Mouse (Mus musculus) thymus, postnatal 4 days (tissue): ENCODE data around the gene Zfp865.
"Not testable (repeated sequence)": the region's sequence is repeated elsewhere in the genome, so short reads cannot be mapped to it uniquely, and the experiment has no call there.

ENCODE experiments used
- DNase-seq: peaks from one replicate; pipeline ENCODE4 v3.0.0; 2021

The Zfp865 gene

GRCm38 (mm10) chr7:5020000-5020681, at the start of gene Zfp865, which contains the start of gene Ccdc106:
TSS of gene Zfp865 (plus strand) at chr7:5020376.
TSS of gene Ccdc106 (plus strand) at chr7:5020553.
- DNase-seq = peak; percentile 98

- DNase-seq = no peak
Measured at GRCm38 (mm10) chr7:4971068-4971467, 49.1 kb upstream of the Zfp865 start, which contains the start of gene Sbk3. TSS of gene Sbk3 (minus strand) at chr7:4971168.

DNA sequence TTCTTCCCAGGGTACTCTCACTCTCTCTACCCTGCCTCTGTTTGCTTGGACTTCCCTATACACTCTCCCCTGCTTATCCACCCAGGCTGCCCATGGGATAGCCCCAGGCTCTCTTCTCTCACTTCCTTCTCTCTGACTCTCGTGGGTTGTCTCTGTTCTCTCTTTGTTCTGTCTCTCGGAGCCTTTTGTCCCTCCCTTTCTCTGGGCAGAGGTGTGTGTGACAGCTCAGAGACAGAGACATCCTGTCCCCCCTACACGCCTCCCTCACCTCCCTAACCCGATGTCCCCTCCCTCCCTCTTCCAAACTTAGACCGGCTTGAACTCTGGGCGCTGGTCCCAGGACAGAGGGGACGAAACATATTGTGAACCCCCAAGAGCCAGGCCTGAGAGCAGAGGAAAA, 48.5 kb upstream of the Zfp865 start:
- DNase-seq = no peak

DNA sequence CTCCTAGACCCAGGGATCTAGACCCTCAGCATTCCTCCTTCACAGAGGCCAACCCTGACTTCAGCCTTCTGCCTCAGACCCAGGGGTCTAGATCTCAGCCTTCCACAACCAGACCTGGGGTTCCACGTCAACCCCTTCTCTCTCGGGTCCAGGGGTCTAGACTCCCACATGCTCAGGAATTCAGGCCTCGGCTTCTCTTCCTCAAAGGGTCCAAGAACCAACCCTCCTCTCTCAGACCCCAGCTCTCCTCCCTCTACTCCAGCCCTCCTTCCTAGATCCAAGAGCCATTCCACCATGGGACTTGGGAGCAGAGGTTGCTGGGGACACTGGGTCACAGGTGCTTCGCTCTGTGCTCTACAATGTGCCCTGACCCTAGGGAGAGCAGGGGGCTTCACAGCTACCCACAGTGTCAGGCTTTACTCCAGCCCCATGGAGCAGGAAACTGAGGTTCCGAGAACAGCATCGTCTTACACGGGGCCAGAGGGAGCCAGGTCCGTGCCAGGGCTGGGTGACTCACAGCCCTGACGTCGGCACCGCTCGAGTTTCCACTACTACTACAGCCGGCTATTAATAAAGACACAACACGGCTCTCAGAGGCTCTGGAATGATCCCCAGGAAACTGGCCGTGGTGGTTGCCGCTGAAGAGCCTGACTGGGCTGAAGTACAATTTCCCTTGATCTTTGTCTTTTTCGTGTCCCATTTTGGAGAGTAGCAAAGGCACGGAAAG, 47.7 kb upstream of the Zfp865 start:
- no peak for DNase-seq

DNA sequence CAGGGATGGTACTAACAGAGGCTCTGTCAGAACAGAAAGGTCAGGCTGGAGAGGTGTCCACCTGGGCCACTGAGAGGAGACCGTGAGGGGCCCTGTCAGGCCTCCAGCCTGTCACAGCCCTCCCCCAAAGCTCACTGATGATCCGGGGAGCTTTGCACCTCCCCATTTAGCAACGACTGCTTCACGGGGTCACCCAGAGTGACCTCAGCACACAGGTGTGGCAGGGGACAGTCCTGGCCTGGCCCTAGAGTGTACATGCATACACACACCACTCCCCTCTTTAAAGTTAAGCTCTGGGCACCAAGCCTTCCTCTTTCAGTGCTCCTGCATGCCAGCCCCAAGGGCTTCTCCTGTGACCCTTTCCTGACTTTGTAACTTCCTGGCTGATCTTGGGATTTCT, 44.7 kb upstream of the Zfp865 start:
- DNase-seq = no peak

DNA sequence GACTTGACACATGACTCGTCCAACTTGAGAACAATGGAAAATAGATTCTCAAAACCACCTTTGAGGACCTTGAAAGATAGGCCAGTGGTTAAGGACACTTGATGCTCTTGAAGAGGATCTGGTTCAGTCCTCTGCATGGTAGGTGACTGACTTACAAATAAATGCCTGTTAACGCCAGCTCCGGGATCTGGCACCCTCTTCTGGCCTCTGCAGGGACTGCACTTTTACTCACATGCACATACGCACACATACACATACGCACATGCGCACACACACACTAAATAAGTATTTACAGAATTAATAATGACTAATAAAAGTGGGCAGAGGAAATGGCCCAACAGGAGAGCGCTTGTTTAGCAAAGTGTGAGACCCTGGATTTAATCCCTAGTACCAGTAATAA, 43.3 kb upstream of the Zfp865 start:
- DNase-seq = peak; percentile 17

GRCm38 (mm10) chr7:4988250-4988649, 31.9 kb upstream of the Zfp865 start:
- DNase-seq = no peak

DNA sequence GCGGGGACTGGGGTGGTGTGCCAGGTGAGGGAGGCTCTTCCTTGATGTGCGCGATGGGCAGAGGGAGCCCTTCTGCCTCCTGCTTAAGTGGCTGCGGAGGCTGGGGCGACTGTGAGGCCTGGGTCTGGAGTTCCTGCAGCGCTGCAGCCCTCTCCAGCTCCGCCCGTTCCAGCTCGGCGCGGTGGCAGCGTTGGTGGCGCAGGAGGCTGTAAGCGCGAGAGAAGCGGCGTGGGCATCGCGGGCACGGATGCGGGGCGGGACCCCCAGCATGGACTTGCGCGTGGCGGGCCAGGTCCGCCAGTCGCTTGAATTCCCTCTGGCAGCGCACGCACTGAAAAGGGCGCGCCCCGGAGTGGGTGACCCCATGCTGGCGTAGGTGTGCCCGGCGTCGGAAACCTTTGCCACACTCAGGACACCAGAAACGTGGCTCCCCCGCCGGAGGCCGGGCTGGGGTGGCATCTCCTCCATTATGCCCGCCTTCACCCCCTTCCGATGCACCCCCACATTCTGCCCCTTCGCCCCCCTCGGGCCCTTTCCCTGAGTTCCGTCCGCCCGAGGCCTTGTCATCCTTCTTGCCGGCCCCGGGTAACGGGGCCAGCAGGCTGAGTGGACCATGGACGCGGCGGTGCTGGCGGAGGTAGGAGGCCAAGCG, 26.7 kb upstream of the Zfp865 start:
- DNase-seq = no peak

- no peak for DNase-seq
Measured at GRCm38 (mm10) chr7:4993999-4994788, 26.0 kb upstream of the Zfp865 start.

DNA sequence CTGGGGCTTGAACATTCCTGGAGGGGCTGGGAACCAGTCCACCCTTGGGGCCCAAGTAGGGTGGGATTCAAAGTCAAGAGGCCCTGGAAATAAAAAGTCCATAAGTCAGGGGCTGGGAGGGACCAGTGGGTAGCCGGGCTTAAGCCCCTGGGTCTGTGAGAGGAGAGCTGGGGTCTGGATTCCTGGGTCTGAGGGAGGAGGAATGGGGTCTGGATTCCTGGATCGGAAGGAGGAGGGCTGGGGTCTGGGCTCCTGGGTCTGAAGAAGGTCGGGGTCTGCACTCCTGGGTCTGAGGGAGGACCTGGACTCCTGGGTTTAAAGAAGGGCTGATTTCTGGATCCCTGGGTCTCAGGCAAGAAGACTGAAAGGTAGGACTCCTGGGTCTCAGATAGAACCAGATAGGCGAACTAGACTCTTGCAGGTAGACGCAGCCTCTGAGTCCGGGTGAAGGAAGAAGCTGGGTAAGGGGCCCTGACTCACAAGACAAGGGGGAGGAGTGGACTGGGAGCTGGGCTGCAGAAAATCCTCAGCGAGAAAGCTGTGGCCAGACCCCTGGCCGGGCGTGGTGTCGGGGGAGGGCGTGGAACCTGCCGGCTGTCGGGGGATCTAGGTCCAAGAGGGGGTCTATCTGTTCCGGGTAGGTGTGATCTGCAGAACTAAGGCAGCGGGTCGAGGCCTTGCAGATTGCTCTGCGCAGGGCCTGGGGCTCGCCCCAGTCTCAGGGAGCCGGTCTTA, 24.7 kb upstream of the Zfp865 start:
- DNase-seq = no peak

DNA sequence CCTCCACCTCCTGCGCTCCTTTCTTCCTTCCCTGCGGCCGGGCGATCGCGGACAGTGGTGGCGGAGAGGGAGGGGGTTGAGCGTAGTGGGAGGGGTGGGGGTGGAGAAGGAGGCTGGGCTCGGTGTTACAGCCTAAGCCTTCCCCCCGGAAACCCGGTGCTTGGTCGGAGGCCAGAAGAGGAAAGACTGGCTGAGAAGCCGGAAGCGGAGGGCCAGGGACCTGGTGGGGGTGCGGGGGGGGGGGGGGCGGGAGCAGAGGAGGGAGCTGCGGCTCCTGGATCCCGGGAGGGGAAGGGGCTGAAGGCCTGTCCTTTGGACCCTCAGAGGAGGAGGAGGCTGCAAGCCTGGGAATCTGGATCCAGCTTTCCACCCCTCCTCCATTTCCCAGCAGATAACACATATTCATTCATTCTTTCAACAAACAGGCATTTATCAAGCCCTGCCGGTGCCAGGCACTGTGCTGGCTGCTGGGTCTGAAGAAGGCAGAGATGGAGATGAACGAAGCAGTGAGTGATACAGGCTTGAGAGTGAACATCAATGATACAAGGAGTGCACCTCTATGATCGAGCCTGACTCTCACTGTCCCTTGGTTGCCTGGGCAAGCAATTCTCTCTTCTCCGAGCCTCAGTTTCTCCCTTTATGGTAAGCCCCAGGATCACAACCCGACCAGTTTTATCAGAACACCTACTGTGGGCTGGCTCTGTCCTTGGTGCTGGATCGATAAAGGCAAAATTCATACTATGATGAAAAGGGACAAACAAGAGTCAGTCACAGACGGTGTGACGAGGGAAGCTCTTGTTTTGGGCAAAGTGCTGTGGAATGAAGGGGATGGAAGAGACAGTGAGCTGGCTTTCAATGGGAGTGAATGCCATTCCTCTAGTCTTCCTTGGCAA, 23.9 kb upstream of the Zfp865 start, which contains the start of gene Zfp579:
TSS of gene Zfp579 (minus strand) at position 156 of the 893 bp plus-strand sequence.
- DNase-seq = peak; percentile 94

- DNase-seq = no peak
Measured at GRCm38 (mm10) chr7:4996934-4997333, 23.2 kb upstream of the Zfp865 start.

- DNase-seq = peak; percentile 66
Measured at GRCm38 (mm10) chr7:4999876-5000275, 20.3 kb upstream of the Zfp865 start.

- not testable (repeated sequence) for DNase-seq
Measured at GRCm38 (mm10) chr7:5002876-5003275, 17.3 kb upstream of the Zfp865 start.

GRCm38 (mm10) chr7:5008229-5008628, 11.9 kb upstream of the Zfp865 start:
- no peak for DNase-seq

DNA sequence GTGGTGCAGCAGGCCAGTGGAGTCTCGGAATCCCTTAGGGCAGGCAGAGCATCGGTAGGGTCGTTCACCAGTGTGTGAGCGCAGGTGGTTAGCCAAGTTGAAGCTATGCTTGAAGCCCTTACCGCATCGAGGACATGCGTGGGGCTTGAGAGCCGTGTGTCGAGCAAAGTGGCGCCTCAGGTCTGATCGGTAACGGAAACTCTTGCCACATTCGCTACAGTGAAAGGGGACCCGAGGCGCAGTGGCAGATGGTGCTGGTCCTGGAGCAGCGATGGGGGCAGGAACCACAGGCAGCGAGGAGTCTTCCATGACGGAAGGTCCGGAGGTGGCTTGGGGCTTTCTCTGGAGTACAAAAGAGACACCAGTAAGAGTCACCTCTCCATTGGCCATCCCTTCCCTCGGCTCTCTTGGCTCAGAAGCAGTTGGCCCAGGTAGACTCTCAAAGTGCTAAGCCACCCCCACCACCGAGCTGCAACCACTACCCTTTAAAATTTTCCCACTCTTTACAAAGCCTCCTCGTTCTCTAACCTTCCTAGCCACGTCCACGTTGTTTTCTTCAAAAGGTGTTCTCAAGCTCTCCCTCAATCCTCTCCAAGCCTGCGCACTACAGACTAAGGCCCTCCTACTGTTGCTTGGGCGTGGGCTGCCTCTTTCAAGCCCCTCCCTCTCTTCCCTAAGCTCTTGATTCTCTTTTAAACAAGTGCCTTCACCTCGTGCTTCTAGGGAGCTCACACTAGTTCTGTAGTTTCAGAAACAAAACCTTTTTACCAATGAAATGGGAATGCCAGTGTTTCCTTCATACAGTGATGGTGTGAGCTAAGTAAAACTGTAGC, 7.3 kb upstream of the Zfp865 start:
- DNase-seq = no peak

DNA sequence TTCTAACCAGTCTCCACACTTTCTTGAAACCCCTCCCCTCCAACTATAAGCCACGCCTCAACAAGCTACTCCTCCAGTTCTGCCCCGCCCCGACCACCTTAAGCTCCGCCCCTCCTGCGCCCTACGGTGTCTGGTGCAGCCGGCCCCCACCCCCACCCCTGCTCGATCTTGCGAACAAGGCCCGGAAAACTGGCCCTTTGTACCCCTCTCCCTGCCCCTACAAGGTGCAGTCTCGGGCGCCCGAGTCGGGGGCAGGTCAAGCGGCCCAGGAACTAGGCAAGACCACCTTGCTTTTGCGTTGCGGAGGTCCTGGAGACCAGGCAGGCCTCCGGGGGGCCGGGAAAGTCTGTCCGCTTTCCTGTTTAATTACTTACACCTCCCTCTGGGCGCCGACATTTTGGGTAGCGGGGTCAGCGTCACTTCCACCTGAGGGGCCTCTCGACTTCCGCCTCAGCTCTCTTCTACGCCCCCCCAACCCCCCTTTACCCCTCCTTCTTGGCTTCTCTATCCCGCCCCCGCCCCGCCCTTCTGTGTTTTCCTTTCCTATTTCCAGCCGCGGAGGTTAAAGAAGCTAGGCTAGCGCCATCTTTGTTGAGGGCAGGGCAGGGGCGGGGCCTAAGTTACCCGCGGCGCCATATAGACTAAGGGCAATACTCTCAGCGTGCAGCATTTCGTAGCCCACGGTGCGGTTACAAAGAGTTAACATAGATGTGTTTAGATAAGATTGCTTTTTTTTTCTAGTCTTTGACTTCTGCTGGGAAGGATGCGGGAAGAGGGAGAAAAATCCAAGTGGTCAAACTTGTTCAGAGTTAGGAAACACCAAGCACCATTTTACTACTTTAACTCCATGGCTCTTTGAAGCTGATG, 5.7 kb upstream of the Zfp865 start, which contains the start of the genes Zfp524 and Fiz1:
TSS of gene Zfp524 (plus strand) at position 165 of the 867 bp plus-strand sequence.
TSS of gene Fiz1 (minus strand) at position 447 of the 867 bp plus-strand sequence.
- peak; percentile 97 for DNase-seq

DNA sequence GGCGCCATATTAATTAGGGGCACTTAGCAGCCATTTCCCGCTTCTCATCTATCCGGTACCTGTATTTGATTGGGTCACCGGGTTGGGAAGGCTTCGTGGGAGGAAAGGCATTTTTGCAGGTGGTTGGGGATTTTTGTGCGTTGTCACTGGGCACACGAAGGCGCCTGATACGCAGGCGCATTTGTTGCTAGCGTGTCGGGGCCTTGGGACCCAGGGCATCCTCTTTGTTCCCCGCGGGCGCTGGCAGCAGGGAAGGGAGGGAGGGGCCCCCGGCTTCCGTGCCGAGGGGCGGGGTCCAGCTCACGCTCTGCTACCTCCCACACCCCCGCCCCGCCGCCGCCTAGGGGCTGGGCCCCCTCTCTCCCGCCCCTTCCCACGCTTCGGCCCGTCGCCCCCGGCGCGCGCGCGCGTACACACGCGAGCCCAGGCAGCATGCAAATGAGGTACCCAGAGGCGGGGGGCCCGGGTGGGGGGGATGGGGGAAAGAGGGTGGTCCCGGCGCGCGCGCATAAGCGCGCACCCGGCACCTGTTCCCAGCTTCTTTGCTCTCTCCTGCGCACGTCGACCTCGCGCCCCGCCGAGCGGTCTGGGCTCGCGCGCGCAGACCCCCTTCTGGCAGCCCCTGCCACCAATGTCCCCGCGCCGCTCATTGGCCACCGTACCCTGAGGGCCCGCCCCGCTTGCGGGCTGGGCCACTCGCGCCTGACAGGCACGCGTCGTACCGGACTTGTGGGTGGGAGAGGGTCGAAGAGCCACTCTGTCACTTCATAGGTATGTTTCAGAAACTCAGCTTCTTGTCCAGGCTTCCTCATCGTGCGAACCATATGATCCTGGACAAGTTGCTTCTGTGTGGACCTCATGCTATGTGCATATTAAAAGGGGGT, 4.8 kb upstream of the Zfp865 start, which contains the start of gene Gm44973:
TSS of gene Gm44973 (plus strand) at position 379 of the 884 bp plus-strand sequence.
- DNase-seq = peak; percentile 98
